Mouse (Mus musculus) ovary, postnatal 10 days (tissue): ENCODE measurements around the gene Zfp968.
"Not testable (repeated sequence)": the region's sequence is repeated elsewhere in the genome, so short reads cannot be mapped to it uniquely, and the experiment has no call there.

Experiments used
- DNase-seq: peaks from one replicate; pipeline ENCODE4 v3.0.0; 2022; ENCODE audit warnings: low spot score

The Zfp968 gene

GRCm38 (mm10) chr2:175372136-175372535 lies at the start of gene Zfp968:
Gene Zfp968 (plus strand): TSS chr2:175372436.
- not testable (repeated sequence) for DNase-seq

- DNase-seq, result not testable (repeated sequence)
These were observed 34.1 kb upstream of the Zfp968 start, which contains the start of gene Gm4631 for GRCm38 (mm10) chr2:175338097-175338496. Gene Gm4631 (minus strand): TSS chr2:175338197.
